Mouse (Mus musculus) heart, adult 2 months (tissue): Measurements from ENCODE around the gene Apoa5.

Experiments used
- CTCF ChIP-seq: fragments of 200-600 bp; IDR thresholded peaks from 2 replicates; pipeline ENCODE4 v1.8.1; 2022; ENCODE audit warnings: antibody characterized with exemption, mild to moderate bottlenecking, moderate library complexity
- EP300 ChIP-seq: fragments of 200-500 bp; IDR thresholded peaks from 2 replicates; pipeline ENCODE4 v1.6.1; 2011; ENCODE audit warnings: low read depth, low read length, control low read depth; ENCODE audit not compliant: insufficient read depth
- POLR2A ChIP-seq: fragments of 200-500 bp; IDR thresholded peaks from 2 replicates; pipeline ENCODE4 v1.6.1; 2011; ENCODE audit warnings: mild to moderate bottlenecking, low read depth, low read length, control low read depth; ENCODE audit not compliant: insufficient read depth

DNA sequence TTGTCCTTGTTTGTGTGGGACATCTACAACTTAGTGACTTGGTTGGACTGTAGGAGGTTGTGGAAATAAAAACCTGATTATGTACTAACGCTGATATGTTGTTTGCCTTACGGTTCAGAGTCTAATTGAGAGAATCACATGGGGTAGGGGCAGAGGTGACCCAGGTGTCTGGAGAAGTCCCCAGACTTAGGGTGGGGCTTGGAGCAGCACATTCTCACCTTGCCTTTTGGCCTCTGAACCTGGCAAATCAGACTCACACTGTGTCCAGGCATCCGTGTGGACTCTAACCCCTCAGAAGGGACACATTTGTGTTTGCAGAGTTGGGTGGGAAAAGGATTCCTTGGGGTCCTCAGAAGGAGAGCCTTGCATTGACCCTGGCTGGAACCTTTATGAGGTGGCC lies 44.3 kb upstream of the Apoa5 start:
- TF ChIP-seq POLR2A: no peak
- TF ChIP-seq CTCF: no peak
- no peak for TF ChIP-seq EP300
